Mouse (Mus musculus): ENCODE results near the gene Gucy2c. TPM values are rescaled to one million over a fixed set of nuclear protein-coding genes. Genes with fewer than 3 reads are reported as not detected.

Gene Gucy2c
- total and polyA plus RNA-seq, 3 experiments: not detected

DNA sequence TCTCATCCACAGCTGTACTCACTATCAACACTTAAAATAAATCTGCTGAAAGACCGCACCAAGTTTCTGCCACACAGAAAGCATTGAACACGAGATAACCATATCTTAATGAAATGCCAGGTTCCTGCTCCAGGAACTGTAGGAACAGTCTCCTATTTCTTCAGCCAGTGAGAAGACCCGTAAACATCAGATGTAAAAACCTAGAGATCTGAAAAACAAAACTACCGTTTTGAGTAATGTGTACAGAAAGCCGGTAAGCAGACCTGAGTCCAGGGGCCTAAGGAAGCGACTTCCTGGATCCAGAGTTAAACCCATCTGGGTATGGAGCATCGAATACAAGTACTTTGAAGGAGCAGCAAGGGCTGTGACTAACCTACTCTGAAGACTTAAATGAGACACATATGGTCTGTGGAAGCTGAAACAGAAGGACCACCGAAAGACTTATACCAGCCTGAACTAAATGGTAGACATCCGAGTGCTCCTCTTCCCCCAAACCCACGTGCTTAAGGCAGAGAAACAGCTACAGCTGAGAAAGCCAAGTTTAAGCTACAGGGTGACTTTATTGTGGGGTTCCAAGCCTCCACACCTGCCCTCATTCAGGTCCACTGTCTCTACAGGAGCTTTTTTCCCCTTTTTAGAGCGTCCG, 21.7 kb upstream of the Gucy2c start:
- TF ChIP-seq TAL1 (IDR thresholded peaks at IDR 0.05; ENCODE audit: low read length) (peak; percentile 23; the same call in 1 of the 2 replicates), TBP (IDR thresholded peaks at IDR 0.05; ENCODE audit: low read depth, low read length) (0 out of 2 replicates have a peak, but pooled peaks have one; percentile 29), POLR2A (IDR thresholded peaks at IDR 0.05; ENCODE audit: control insufficient read depth in 1 of 2, insufficient read depth in 1 of 2, low read depth in 1 of 2, low read length in 2 of 2, poor library complexity in 1 of 2) (no peak), SIN3A (IDR thresholded peaks at IDR 0.05; ENCODE audit: low read length) (no peak), ELF1 (IDR thresholded peaks at IDR 0.05; ENCODE audit: low read depth, low read length) (no peak), GATA1 (IDR thresholded peaks at IDR 0.05; ENCODE audit: low read depth, low read length) (peak; percentile 82)
- Histone ChIP-seq H3K27ac (ENCODE audit: control insufficient read depth, low read depth, low read length) (peak overlapping the region; percentile 99), H3K27me3 (ENCODE audit: control insufficient read depth in 1 of 2, insufficient read depth in 2 of 2, low read length in 2 of 2) (no peaks in the 10 kb centered on the region), H3K9ac (ENCODE audit: control insufficient read depth, low read depth, low read length, poor library complexity, severe bottlenecking) (peak overlapping the region; percentile 77), H3K36me3 (ENCODE audit: control insufficient read depth in 1 of 2, insufficient read depth in 2 of 2, low read length in 2 of 2) (peaks cover 0 to 13% of the 10 kb centered on the region in 2 experiments; a peak in 2 of 4 replicates), H3K9me3 (replicated peaks; ENCODE audit: insufficient read depth, low read length) (no peaks in the 10 kb centered on the region), H3K4me1 (ENCODE audit: control insufficient read depth in 1 of 2, insufficient read depth in 2 of 2, low read length in 2 of 2) (peaks cover 0 to 4% of the 10 kb centered on the region in 2 experiments; a peak in 2 of 4 replicates), H3K4me3 (ENCODE audit: control insufficient read depth in 1 of 2, insufficient read depth in 1 of 2, low read depth in 2 of 2, low read length in 2 of 2) (peak overlapping the region; percentile 3 to 32; a peak in 3 of 4 replicates), H3K79me2 (ENCODE audit: control insufficient read depth, insufficient read depth, low read length, poor library complexity) (peaks cover under 1% of the 10 kb centered on the region)
- no peak for DNase-seq (ENCODE audit: low read depth, low spot score)

GRCm38 (mm10) chr6:136801274-136801673, 19.7 kb upstream of the Gucy2c start:
- H3K9me3 ChIP-seq (replicated peaks; ENCODE audit: insufficient read depth, low read length): no peaks in the 10 kb centered on the region
- DNase-seq (ENCODE audit: low read depth, low spot score): no peak
- H3K27ac ChIP-seq (ENCODE audit: control insufficient read depth, low read depth, low read length): no peak overlapping the region
- no peaks in the 10 kb centered on the region for H3K27me3 ChIP-seq (ENCODE audit: control insufficient read depth in 1 of 2, insufficient read depth in 2 of 2, low read length in 2 of 2)
- H3K4me1 ChIP-seq (ENCODE audit: control insufficient read depth in 1 of 2, insufficient read depth in 2 of 2, low read length in 2 of 2): peaks cover 0 to 4% of the 10 kb centered on the region in 2 experiments; a peak in 2 of 4 replicates
- no peaks in the 10 kb centered on the region; the same call in 1 of the 2 replicates for H3K79me2 ChIP-seq (ENCODE audit: control insufficient read depth, insufficient read depth, low read length, poor library complexity)
- no peak overlapping the region for H3K9ac ChIP-seq (ENCODE audit: control insufficient read depth, low read depth, low read length, poor library complexity, severe bottlenecking)
- H3K4me3 ChIP-seq (ENCODE audit: control insufficient read depth in 1 of 2, insufficient read depth in 1 of 2, low read depth in 2 of 2, low read length in 2 of 2): no peak overlapping the region
- no peak for TF ChIP-seq MYC (IDR thresholded peaks at IDR 0.05; ENCODE audit: low read depth, low read length)
- no peak for TF ChIP-seq NELFE (IDR thresholded peaks at IDR 0.05; ENCODE audit: low read depth, low read length)
- no peak for TF ChIP-seq TAL1 (IDR thresholded peaks at IDR 0.05; ENCODE audit: low read length)
- TF ChIP-seq JUND (IDR thresholded peaks at IDR 0.05; ENCODE audit: low read depth, low read length): no peak
- TF ChIP-seq POLR2A (IDR thresholded peaks at IDR 0.05; ENCODE audit: control insufficient read depth in 1 of 2, insufficient read depth in 1 of 2, low read depth in 1 of 2, low read length in 2 of 2, poor library complexity in 1 of 2): no peak
- no peak for TF ChIP-seq TCF12 (IDR thresholded peaks at IDR 0.05; ENCODE audit: low read depth, low read length)
- TF ChIP-seq MAX (IDR thresholded peaks at IDR 0.05; ENCODE audit: low read length): no peak
- TF ChIP-seq MAZ (IDR thresholded peaks at IDR 0.05; ENCODE audit: low read depth, low read length): no peak
- no peak for TF ChIP-seq UBTF (IDR thresholded peaks at IDR 0.05; ENCODE audit: borderline replicate concordance, insufficient read depth, low read depth, low read length)
- TF ChIP-seq ZMIZ1 (IDR thresholded peaks at IDR 0.05; ENCODE audit: low read depth, low read length): no peak
- no peak for TF ChIP-seq CHD1 (IDR thresholded peaks at IDR 0.05; ENCODE audit: low read depth, low read length)
- TF ChIP-seq CTCF (IDR thresholded peaks at IDR 0.05 in 2 of 3, conservative IDR thresholded peaks at IDR 0.05 in 1 of 3; ENCODE audit: control insufficient read depth in 1 of 3, insufficient read depth in 1 of 3, low read depth in 2 of 3, low read length in 3 of 3, poor library complexity in 1 of 3, severe bottlenecking in 1 of 3): no peak
- no peak for TF ChIP-seq ZNF384 (IDR thresholded peaks at IDR 0.05; ENCODE audit: low read depth, low read length)
- TF ChIP-seq ZKSCAN1 (IDR thresholded peaks at IDR 0.05; ENCODE audit: low read depth, low read length): no peak
- TF ChIP-seq ZC3H11A (IDR thresholded peaks at IDR 0.05; ENCODE audit: low read depth, low read length): no peak
- TF ChIP-seq SMC3 (IDR thresholded peaks at IDR 0.05; ENCODE audit: low read depth, low read length): no peak
- TF ChIP-seq GABPA (IDR thresholded peaks at IDR 0.05; ENCODE audit: low read depth, low read length): no peak
- no peak for TF ChIP-seq HCFC1 (IDR thresholded peaks at IDR 0.05; ENCODE audit: low read depth, low read length)
- TF ChIP-seq ETS1 (IDR thresholded peaks at IDR 0.05; ENCODE audit: low read depth, low read length): no peak
- H3K36me3 ChIP-seq (ENCODE audit: control insufficient read depth in 1 of 2, insufficient read depth in 2 of 2, low read length in 2 of 2): peaks cover 0 to 13% of the 10 kb centered on the region in 2 experiments; a peak in 2 of 4 replicates

Measured in MEL (cell line).